Mouse (Mus musculus) right cerebral cortex, adult 2 months (tissue): Measurements from ENCODE around the gene Serp1.
"Not testable (repeated sequence)": the region's sequence is repeated elsewhere in the genome, so short reads cannot be mapped to it uniquely, and the experiment has no call there.

ENCODE experiments used
- DNase-seq, 2 experiments: peaks; one replicate each; pipeline ENCODE4 v3.0.0; 2021 to 2022; ENCODE audit warnings: low spot score in 2 of 2

The Serp1 gene

GRCm38 (mm10) chr3:58508020-58508750 is 17.5 kb downstream of the Serp1 start:
- DNase-seq, result no peak

GRCm38 (mm10) chr3:58504676-58505075 is 21.0 kb downstream of the Serp1 start:
- no peak for DNase-seq

- DNase-seq, result no peak
Observed at GRCm38 (mm10) chr3:58503720-58504333, 21.9 kb downstream of the Serp1 start.

GRCm38 (mm10) chr3:58501961-58502360 is 23.7 kb downstream of the Serp1 start:
- DNase-seq, result no peak

- DNase-seq, result peak; percentile 35 to 41
Observed at GRCm38 (mm10) chr3:58493621-58494020, 32.1 kb downstream of the Serp1 start.

GRCm38 (mm10) chr3:58490787-58491186 is 34.9 kb downstream of the Serp1 start:
- DNase-seq, result peak; percentile 59 to 65

- DNase-seq, result no peak
Observed at GRCm38 (mm10) chr3:58487999-58488775, 37.5 kb downstream of the Serp1 start.

- no peak for DNase-seq
Observed at GRCm38 (mm10) chr3:58487121-58487520, 38.6 kb downstream of the Serp1 start.

- no peak for DNase-seq
Observed at GRCm38 (mm10) chr3:58485883-58486282, 39.8 kb downstream of the Serp1 start.

- no peak for DNase-seq
Observed at GRCm38 (mm10) chr3:58478755-58479455, 46.8 kb downstream of the Serp1 start.

GRCm38 (mm10) chr3:58475298-58475697 is 50.4 kb downstream of the Serp1 start:
- not testable (repeated sequence) for DNase-seq
